Mouse (Mus musculus) macrophage (primary cell): ENCODE measurements around the gene Nudt17. TPM values are rescaled to one million over a fixed set of nuclear protein-coding genes. Genes with fewer than 3 reads are reported as not detected.
"Not testable (repeated sequence)": the region's sequence is repeated elsewhere in the genome, so short reads cannot be mapped to it uniquely, and the experiment has no call there.

ENCODE experiments used
- H3K27ac ChIP-seq: fragments of 350-480 bp; formaldehyde crosslinking; 2 replicates; pipeline ENCODE4 v1.9.0; 2021
- H3K36me3 ChIP-seq: fragments of 350-480 bp; formaldehyde crosslinking; 2 replicates; pipeline ENCODE4 v1.9.0; 2021; ENCODE audit errors: inconsistent target
- H3K4me3 ChIP-seq: fragments of 350-480 bp; formaldehyde crosslinking; 2 replicates; pipeline ENCODE4 v1.9.0; 2021; ENCODE audit errors: inconsistent target
- H3K79me2 ChIP-seq: fragments of 350-480 bp; formaldehyde crosslinking; 2 replicates; pipeline ENCODE4 v1.9.0; 2021; ENCODE audit errors: inconsistent target
- WGBS: methylation state at CpG from one replicate; pipeline ENCODE4 v1.1.7; 2026; ENCODE audit warnings: inconsistent platforms; ENCODE audit not compliant: missing documents; 5-methylcytosine and 5-hydroxymethylcytosine counted together
- polyA plus RNA-seq: library from polyadenylated mRNA; stranded (reverse); fragments of 250-400 nt; gene quantifications from 3 replicates; pipeline ENCODE4 v1.2.4, GENCODE M21; 2018; ENCODE audit warnings: inconsistent platforms

Nudt17 gene
- polyA plus RNA-seq, 1 experiment from 2014 or later = 0.20 TPM

- 67% methylated on average over 1 of the region's 1 CpGs for WGBS
- H3K4me3 ChIP-seq = no peak overlapping the region
- no peaks in the 10 kb centered on the region for H3K36me3 ChIP-seq
- peaks cover 13% of the 10 kb centered on the region for H3K79me2 ChIP-seq
- H3K27ac ChIP-seq = no peak overlapping the region
These were observed 14.8 kb downstream of the Nudt17 start for GRCm38 (mm10) chr3:96693579-96693978.

- no peak overlapping the region for H3K27ac ChIP-seq
These were observed 15.9 kb downstream of the Nudt17 start for GRCm38 (mm10) chr3:96692506-96692905.

DNA sequence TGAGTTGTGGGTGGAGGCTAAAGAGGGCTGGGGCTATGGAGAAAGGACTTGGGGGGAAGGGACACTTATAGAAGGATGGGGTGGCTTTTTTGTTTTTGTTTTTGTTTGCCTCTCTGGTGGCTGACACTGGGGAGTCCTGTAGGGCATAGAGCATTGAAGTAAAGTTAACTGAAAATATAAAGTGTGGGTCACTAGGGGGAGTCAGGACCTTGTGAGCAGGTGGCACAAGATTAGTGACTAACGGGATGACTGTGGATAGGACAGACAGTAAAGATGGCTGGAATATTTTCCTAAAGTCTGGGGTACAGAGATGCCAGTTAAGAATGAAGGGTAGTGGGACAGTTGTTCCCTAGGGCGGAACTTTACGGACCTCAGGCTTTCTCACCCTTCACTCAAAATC, 18.1 kb downstream of the Nudt17 start:
- 58% methylated on average over 3 of the region's 3 CpGs for WGBS
- Histone ChIP-seq H3K27ac (no peak overlapping the region), H3K79me2 (no peaks in the 10 kb centered on the region), H3K4me3 (no peak overlapping the region), H3K36me3 (no peaks in the 10 kb centered on the region)

More at GRCm38 (mm10) chr3:96692506-96692905, 15.9 kb downstream of the Nudt17 start:
- H3K4me3 ChIP-seq = no peak overlapping the region
- 43% methylated on average over 3 of the region's 3 CpGs for WGBS
- peaks cover 2% of the 10 kb centered on the region for H3K79me2 ChIP-seq
- H3K36me3 ChIP-seq = no peaks in the 10 kb centered on the region

DNA sequence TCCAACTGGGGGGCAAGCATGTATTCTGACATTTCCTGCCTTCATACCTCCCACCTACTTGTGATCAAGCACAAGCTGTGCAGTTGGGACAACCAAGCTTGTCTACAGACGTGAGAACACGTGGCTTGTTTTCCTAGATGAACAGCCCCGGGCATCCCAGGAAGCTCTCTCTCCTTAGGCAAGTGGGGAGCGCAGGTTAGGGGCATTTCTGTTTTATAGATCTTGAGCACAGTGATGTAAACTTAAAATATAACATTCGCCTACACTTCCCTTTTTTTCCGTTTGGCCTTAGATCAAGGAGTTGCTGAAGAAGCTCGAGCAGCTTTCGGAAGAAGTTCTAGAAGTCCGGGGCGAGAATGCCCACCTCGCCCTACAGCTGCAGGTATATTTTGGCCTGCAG, 19.5 kb downstream of the Nudt17 start:
- no peaks in the 10 kb centered on the region for H3K79me2 ChIP-seq
- no peak overlapping the region for H3K4me3 ChIP-seq
- WGBS = 23% methylated on average over 10 of the region's 11 CpGs
- H3K36me3 ChIP-seq = no peaks in the 10 kb centered on the region
- H3K27ac ChIP-seq = no peak overlapping the region

- 94% methylated on average over 4 of the region's 5 CpGs for WGBS
- not testable (repeated sequence) for H3K79me2 ChIP-seq, H3K36me3 ChIP-seq, H3K4me3 ChIP-seq, H3K27ac ChIP-seq
These were observed 22.3 kb downstream of the Nudt17 start for GRCm38 (mm10) chr3:96686057-96686456.

DNA sequence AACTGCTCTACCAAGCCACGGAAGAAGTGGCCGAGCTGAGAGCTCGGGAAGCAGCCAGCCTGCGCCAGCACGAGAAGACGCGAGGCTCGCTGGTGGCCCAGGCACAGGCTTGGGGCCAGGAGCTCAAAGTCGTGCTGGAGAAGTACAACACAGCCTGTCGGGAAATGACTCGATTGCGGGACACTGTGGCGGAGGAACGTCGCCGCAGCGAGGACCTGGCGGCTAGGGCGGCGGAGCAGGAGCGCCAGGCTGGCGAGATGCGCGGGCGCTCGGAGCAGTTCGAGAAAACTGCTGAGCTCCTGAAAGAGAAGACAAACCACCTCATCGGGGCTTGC, 23.6 kb downstream of the Nudt17 start:
- Histone ChIP-seq H3K79me2 (no peaks in the 10 kb centered on the region), H3K27ac (no peak overlapping the region), H3K4me3 (no peak overlapping the region), H3K36me3 (no peaks in the 10 kb centered on the region)
- 23% methylated on average over 28 of the region's 28 CpGs for WGBS

DNA sequence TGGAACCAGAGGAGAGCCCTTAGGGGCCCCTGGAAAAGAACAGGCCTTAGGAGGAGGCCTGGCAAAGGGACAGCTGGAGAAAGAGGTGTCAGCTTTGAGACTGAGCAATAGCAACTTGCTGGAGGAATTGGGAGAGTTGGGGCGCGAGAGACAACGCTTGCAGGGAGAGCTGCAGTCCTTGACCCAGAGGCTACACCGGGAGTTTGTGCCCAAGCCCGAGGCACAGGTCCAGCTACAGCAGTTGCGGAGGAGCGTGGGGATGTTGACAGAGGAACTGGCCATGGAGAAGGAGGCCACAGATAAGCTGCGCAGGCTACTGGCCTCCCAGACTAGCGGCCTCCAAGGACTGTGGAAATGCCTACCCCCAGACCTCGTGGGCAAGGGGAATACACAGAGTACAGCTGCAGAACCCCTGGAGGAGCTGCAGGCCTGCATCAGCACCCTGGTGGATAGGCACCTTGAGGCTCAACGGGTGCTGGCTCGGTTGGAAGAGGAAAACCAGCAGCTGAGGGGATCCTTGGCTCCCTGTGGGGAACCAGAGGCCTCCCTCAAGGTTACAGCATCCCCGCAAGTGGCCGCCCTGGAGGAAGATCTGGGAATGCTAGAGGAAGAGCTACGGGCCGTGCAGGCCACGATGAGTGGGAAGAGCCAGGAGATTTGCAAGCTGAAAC, 24.1 kb downstream of the Nudt17 start:
- H3K4me3 ChIP-seq = no peak overlapping the region
- no peak overlapping the region for H3K27ac ChIP-seq
- H3K79me2 ChIP-seq = no peaks in the 10 kb centered on the region
- no peaks in the 10 kb centered on the region for H3K36me3 ChIP-seq
- WGBS = 65% methylated on average over 17 of the region's 17 CpGs

DNA sequence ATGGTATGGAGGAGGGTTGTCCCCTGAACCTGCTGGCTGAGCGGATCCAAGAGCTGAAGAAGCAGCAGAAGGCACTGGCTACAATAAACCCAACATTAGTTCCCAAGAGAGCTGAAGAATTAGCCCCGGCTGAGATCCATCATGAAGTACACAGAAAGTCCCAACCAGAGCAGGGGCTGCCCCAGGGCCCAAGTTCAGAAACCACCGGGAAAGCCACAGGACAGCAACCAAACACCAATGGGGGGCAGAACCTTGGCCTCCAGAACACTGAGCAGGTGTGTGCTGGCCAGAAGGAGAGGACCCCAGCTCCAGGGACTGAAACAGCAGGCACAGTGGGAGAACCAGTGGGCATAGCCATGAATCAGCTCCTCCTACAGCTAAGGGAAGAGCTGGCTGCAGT, 24.9 kb downstream of the Nudt17 start:
- Histone ChIP-seq H3K36me3 (no peaks in the 10 kb centered on the region), H3K4me3 (no peak overlapping the region), H3K79me2 (no peaks in the 10 kb centered on the region), H3K27ac (no peak overlapping the region)
- WGBS = 96% methylated on average over 2 of the region's 3 CpGs

GRCm38 (mm10) chr3:96680269-96680956, 27.9 kb downstream of the Nudt17 start:
- Histone ChIP-seq H3K4me3 (no peak overlapping the region), H3K36me3 (no peaks in the 10 kb centered on the region), H3K27ac (no peak overlapping the region), H3K79me2 (no peaks in the 10 kb centered on the region)
- 52% methylated on average over 12 of the region's 12 CpGs for WGBS

DNA sequence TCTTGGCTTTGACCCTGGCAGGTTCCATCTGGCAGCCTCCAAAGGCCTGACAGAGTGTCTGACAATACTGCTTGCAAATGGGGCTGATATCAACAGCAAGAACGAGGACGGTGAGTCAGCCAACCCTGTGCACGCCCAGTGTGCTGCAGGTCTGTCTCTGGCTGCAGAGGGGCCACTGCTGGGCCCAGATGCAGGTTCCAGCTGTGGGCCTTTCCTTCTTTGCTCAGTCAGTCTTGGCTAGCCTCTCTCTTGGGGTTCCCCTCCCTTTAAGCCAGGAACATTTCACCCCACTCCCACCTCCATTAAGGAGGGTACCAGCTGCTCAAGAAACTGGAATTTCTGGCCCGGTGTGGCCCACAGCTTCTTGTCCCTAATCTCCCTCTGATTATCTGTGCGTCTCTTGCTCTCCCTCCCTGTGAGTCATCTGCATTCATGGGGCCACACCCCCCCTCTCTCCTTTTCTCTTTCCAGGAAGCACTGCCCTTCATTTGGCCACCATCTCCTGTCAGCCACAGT, 29.1 kb downstream of the Nudt17 start:
- Histone ChIP-seq H3K27ac (no peak overlapping the region), H3K79me2 (no peaks in the 10 kb centered on the region), H3K4me3 (no peak overlapping the region), H3K36me3 (no peaks in the 10 kb centered on the region)
- WGBS = 78% methylated on average over 5 of the region's 5 CpGs

GRCm38 (mm10) chr3:96678456-96678855, 29.9 kb downstream of the Nudt17 start:
- Histone ChIP-seq H3K27ac (no peak overlapping the region), H3K36me3 (no peaks in the 10 kb centered on the region), H3K79me2 (no peaks in the 10 kb centered on the region), H3K4me3 (no peak overlapping the region)
- WGBS = 86% methylated on average over 6 of the region's 7 CpGs

DNA sequence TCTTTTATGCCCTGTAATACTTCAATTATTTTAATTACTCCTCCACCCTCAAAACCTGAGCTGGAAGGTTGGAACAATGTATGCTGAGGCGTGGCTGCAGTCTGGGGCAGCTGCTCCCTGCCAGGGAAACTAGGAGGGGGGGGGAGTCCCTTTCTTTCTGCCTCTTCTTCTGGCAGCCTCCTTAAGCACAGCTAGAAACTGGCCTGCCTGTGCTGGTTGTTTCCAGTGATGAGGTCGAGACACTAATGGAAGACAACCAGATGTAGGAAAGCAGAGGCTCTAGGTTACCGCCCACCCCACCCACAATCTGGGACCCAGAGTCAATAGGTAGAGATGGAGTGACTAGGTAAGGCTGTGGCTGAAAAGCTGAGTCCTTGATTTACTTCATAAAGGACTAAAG, 32.7 kb downstream of the Nudt17 start:
- Histone ChIP-seq H3K4me3 (no peak overlapping the region), H3K27ac (no peak overlapping the region)
- 94% methylated on average over 3 of the region's 3 CpGs for WGBS

GRCm38 (mm10) chr3:96675171-96675570, 33.2 kb downstream of the Nudt17 start:
- 47% methylated on average over 3 of the region's 3 CpGs for WGBS
- Histone ChIP-seq H3K4me3 (no peak overlapping the region), H3K27ac (no peak overlapping the region), H3K36me3 (no peaks in the 10 kb centered on the region), H3K79me2 (no peaks in the 10 kb centered on the region)

More for the DNA sequence above, 32.7 kb downstream of the Nudt17 start:
- no peaks in the 10 kb centered on the region for H3K36me3 ChIP-seq
- H3K79me2 ChIP-seq = no peaks in the 10 kb centered on the region

DNA sequence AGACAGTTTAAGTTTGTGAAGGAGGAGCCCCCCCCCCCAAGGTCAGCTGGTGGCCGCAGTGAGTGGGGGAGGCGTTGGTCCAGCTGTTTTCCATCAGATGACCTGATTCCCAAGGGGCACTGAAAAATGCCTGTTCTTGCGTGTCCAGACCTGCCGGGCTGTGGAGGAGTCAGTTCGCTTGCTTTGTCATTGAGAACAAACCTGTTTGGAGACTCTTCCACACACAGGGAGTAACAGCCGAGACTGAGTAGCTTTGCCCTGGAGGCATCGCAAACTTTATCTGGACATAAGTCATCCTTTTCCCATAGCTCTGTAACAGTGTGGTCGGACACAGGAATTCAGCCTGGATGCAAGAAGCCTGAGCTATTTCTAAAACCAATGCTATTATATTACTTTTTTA, 33.9 kb downstream of the Nudt17 start:
- WGBS = 91% methylated on average over 8 of the region's 8 CpGs
- H3K36me3 ChIP-seq = no peaks in the 10 kb centered on the region
- H3K4me3 ChIP-seq = no peak overlapping the region
- H3K27ac ChIP-seq = no peak overlapping the region
- H3K79me2 ChIP-seq = no peaks in the 10 kb centered on the region

- no peaks in the 10 kb centered on the region for H3K79me2 ChIP-seq
- no peak overlapping the region for H3K27ac ChIP-seq
- 89% methylated on average over 4 of the region's 4 CpGs for WGBS
- no peaks in the 10 kb centered on the region for H3K36me3 ChIP-seq
- no peak overlapping the region for H3K4me3 ChIP-seq
These were observed 34.8 kb downstream of the Nudt17 start for GRCm38 (mm10) chr3:96673514-96673913.
